Mouse (Mus musculus) small intestine, adult 2 months (tissue): ENCODE data around the gene Gdi1.

Experiments
- CTCF ChIP-seq: fragments of 200-500 bp; IDR thresholded peaks from 2 replicates; pipeline ENCODE4 v1.5.1; 2012; ENCODE audit warnings: low read depth, mild to moderate bottlenecking, control low read depth, inconsistent platforms, low read length, moderate library complexity, mixed read lengths; ENCODE audit not compliant: insufficient replicate concordance, insufficient read length; ENCODE audit errors: extremely low read depth
- POLR2A ChIP-seq: fragments of 200-500 bp; IDR thresholded peaks from 2 replicates; pipeline ENCODE4 v1.6.1; 2012; ENCODE audit warnings: low read depth, mild to moderate bottlenecking, control low read depth, inconsistent platforms, low read length, moderate library complexity

DNA sequence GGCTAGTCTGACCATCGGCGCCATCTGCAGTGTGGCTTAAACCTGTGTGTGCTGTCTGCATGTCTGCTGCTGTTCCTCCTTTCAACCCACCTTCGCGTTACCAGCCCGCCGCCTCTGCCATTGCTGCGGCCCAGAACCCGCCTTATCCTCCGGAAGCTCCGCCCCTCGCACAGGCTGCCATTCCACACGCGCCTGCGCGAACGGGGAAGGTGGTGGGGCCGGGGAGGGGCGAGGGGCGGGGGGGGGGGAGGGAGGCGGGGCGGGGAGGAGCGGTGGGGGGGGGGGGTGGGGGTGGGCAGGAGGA is 48.6 kb downstream of the Gdi1 start, which contains the start of gene Lage3:
- TF ChIP-seq CTCF = no peak
- TF ChIP-seq POLR2A = no peak
